Mouse (Mus musculus) left cerebral cortex, adult 18-20 months (tissue): ENCODE results near the gene U90926. TPM values are rescaled to one million over a fixed set of nuclear protein-coding genes. Genes with fewer than 3 reads are reported as not detected.

ENCODE experiments used
- DNase-seq, 2 experiments: peaks; one replicate each; pipeline ENCODE4 v3.0.0; 2021 to 2022; ENCODE audit warnings: low spot score in 2 of 2, mixed read lengths in 1 of 2
- total RNA-seq, 2 experiments: library from RNA; stranded (reverse); gene quantifications; 2 replicates each; pipeline ENCODE4 v1.2.3; 2021

U90926 gene
- total RNA-seq, 2 experiments from 2014 or later = not detected

DNA sequence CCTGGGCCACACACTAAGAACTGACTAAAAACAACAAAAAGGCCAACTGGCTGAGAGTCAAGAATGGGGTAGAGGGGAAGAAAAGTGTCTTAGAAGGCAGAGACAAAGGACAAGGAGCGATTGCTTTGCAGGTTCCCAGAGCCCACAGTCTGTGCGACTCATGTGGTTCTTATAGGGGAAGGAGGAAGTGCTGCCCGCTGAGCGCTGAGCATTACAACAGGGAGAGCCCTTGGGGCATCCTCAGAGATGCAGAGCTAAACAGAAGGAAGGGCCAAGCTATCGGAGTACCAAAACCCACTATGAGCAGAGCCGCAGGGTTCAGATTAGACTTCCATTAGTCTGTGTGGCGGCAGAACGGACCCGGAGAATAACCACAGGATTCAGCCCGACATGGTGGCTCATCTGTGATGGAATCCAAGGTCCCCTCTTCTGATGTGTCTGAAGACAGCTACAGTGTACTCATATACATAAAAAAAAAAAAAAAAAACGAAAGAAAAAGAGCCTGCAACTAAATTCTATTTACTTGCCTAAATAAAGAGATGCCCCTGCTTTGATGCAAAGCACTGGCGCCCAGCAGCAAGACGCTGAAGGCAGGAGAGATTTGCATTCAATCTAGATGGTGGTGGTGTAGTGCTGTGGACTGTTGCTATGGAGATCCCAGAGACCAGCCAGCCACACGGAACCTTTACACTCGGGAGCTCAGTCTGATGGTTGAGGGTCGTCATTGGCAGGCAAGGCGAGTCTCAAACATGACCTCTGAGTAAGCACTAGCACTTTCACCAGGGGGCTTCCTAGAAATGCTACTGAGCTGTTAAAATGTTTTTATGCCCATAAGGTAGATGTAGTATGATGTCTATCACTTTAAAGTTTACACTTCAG is 3.9 kb upstream of the U90926 start:
- no peak for DNase-seq

DNA sequence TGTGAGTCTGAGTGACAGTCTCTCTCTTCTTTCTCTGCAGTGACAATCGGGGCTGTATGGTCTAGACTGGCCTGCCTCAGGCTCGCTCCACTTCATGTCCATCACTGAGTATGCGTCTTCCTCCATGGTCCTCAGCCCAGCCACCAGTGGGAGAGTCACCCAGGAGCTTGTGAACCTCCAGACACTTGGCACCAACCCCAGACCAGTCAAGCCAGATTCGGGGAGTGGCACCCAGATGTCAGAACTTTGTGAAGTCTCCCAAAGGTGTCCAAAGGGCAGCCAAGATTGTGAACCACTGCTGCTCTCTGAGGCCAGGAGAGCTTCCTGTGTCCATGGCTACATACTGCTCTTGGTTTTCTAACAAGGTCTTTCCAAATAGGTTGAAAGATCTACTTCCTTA is 3.0 kb downstream of the U90926 start:
- DNase-seq = no peak

- no peak for DNase-seq
Observed at GRCm38 (mm10) chr5:92210205-92210604, 5.0 kb downstream of the U90926 start.

DNA sequence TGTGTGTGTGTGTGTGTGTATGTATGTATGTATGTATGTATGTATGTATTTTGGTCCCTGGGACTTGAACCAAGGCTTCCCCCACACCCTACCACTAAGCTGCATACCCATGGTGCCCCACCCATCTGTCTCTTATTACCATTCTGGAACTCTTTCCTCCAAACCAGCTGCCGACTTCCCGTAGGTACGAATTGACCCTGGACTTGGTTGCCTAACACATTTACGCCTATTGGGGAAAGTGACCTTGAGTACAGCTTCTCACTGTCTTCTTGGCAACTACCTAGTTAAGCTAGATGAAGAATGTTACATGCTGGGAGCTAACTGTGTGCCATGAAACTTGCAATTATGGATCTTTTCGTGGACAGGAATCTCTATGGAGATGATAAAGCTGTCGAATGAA is 9.1 kb downstream of the U90926 start:
- no peak for DNase-seq

DNA sequence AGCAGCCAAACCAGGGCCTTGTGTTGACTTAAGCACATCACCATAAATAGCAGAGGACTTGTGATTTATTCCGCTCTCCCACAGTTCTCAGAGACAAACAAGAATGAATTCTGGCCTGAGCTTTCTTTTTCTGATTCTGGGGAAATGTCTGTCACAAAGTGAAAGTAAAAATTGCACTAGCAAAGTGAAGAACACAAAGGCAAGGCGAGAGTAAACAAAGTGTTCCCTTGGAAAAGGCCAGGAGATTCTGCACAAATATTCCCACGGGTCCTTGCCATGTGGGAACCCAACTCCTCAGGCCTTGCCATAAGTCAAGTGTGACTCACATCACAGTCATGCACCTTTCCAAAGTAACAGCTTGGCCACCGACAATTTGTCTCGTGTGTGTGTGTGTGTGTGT is 9.5 kb downstream of the U90926 start:
- no peak for DNase-seq

DNA sequence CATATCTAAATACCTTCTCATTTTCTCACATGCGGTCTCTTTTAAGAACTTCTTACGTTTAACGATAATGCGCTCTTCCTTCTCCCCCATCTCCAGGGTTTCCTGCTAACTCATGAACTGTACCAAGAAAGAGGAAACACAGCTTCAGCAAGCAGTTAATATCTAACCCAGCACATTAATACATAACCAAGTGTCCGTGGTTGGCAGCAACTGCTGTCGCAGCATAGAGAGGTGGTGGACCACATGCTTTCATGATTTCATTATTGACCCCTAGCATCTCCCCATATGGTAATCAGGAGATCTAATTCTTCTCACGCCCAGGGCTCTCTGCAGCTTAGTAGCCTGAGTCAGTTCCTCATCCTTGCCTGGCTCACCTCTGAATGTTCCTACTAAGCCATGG is 10.0 kb downstream of the U90926 start:
- DNase-seq = no peak

DNA sequence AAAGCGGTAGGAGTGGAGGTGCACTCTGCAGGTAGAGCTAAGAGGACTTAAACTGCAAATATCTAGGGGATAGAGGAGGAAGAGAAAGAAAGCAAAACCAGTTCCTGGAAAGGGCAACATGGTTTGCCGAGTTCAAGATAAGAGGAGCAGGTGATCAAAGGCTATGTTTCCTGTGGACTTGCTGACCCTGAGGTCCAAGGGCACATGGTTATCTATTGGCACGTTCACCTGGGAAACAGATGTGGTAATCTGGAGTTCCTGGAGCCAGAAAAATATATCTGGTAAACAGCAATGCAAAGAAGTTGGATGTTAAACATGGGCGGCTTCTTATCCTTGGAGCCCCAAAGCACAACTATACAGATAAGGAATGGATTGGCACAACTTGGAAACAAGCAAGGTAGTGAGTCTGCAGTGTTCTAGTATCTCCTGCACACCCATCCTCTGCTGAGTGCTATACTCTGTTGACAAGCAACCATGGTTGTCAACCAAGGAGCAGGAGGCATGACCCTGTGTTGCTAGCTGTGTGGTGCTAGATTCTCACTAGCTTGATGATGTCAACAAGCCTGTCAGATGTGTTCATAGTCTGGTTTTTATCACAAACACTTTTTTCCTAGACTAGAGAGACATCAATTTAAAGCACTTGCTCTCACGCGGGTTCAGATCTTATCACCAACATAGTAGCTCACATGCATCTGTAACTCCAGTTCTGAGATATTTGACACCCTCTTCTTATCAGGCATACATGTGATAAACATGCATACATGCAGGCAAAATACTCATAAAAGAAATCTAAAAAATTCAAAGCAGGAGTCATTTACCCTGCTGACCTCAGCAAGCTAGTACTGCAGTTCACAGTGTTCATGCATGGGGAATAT is 10.8 kb downstream of the U90926 start:
- no peak for DNase-seq

GRCm38 (mm10) chr5:92198266-92198665 is 16.9 kb downstream of the U90926 start:
- DNase-seq = no peak

GRCm38 (mm10) chr5:92196895-92197811 is 18.1 kb downstream of the U90926 start:
- DNase-seq = no peak

GRCm38 (mm10) chr5:92195716-92196115 is 19.5 kb downstream of the U90926 start:
- peak; percentile 21 to 44 for DNase-seq

DNA sequence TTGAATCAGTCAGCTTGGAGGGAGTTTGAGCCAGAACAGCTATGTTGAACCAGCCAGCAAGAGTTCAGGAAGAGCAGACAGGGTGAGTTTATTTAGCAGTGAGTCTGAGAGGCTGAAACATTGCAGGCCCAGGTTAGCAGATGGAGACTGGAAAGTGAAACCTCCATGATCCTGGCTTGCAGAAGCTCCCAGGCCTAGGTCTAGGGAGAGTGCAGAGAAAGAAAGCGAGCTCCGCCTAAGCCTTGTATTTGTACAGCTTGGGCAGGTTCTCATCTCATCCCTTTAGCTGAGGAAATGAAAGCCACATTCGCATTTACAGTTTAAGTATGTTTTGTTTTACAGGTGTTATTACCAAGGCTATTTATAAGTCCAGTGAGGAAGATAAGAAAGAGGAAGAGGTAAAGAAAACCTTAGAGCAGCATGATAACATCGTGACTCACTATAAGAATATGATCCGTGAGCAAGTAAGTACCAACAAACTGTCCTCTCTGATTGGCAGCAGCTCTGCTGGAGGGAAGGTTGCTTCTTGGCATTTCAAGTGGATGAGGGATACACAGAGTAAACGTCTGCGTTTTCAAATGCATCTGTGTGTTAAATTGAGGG is 26.2 kb downstream of the U90926 start:
- DNase-seq = no peak

- no peak for DNase-seq
Observed at GRCm38 (mm10) chr5:92183071-92183830, 32.0 kb downstream of the U90926 start.

DNA sequence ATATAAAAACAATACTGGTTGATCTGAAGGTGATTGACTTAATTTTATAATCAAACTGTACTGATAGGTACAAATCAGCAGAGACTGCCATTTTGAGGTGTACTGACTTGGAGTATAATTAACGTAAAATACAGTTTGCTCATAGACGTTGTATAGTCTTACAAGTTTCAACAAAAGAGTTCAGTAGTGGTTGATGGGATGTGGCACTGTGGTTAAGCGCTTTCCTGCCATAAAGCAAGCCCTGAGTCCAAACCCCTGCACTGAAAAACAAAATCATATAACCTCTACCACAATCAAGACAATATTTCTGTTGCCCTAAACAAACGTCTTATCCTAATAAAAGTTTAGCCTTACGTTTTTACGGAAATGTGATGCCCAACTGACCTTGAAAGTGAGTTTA is 49.2 kb downstream of the U90926 start:
- no peak for DNase-seq

Other genes starting within 250 kb of the U90926 start
- not detected for gene Odaph, start 227.9 kb downstream of the U90926 start, total RNA-seq
- gene Cdkl2, start 171.5 kb downstream of the U90926 start, total RNA-seq = 10 to 100 TPM; 36.4 to 37.4 TPM
- 100 to 1,000 TPM; 245 to 252 TPM for gene G3bp2, start 131.7 kb downstream of the U90926 start, total RNA-seq
- gene Uso1, start 77.5 kb downstream of the U90926 start, total RNA-seq = 10 to 100 TPM; 77.8 to 80.2 TPM
- gene Ppef2, start 40.9 kb upstream of the U90926 start, total RNA-seq = under 1 TPM; 0.46 to 0.91 TPM
- 10 to 100 TPM; 37.9 to 38.9 TPM for gene Naaa, start 62.8 kb upstream of the U90926 start, total RNA-seq
- gene Sdad1, start 95.1 kb upstream of the U90926 start, total RNA-seq = 10 to 100 TPM; 18.5 to 19.1 TPM
- not detected for gene Cxcl9, start 112.7 kb upstream of the U90926 start, total RNA-seq
- 1 to 10 TPM; 2.3 to 5.6 TPM for gene Art3, start 116.4 kb upstream of the U90926 start, total RNA-seq
- under 1 TPM; 0.72 to 0.87 TPM for gene Cxcl10, start 133.5 kb upstream of the U90926 start, total RNA-seq
- gene Nup54, start 219.8 kb upstream of the U90926 start, total RNA-seq = 10 to 100 TPM; 26.7 to 27.1 TPM